Mouse (Mus musculus) limb, embryonic 11.5 days (tissue): ENCODE data around the gene Tmed9. TPM values are rescaled to one million over a fixed set of nuclear protein-coding genes. Genes with fewer than 3 reads are reported as not detected.

Experiments
- ATAC-seq: fragments of 200-750 bp; cut with Nextera tagmentation; 2 replicates; pipeline ENCODE4 v1.8.0; 2017; ENCODE audit warnings: low read depth; ENCODE audit not compliant: insufficient number of reproducible peaks, low FRiP score, low TSS enrichment
- DNase-seq: peaks from one replicate; pipeline ENCODE4 v3.0.0-alpha.2; 2015; ENCODE audit warnings: low spot score
- H3K27ac ChIP-seq: fragments of 300-500 bp; sonication (generic); replicated peaks from 2 replicates; pipeline ENCODE4 v1.5.1; 2014; ENCODE audit warnings: low read depth, mild to moderate bottlenecking, low read length
- H3K27me3 ChIP-seq: fragments of 300-500 bp; sonication (generic); 2 replicates; pipeline ENCODE4 v1.6.1; 2014; ENCODE audit warnings: mild to moderate bottlenecking, low read length, mixed read lengths; ENCODE audit not compliant: control insufficient read depth, insufficient read depth
- H3K36me3 ChIP-seq: fragments of 300-500 bp; sonication (generic); 2 replicates; pipeline ENCODE4 v1.6.1; 2014; ENCODE audit warnings: mild to moderate bottlenecking, low read length, moderate library complexity, mixed read lengths; ENCODE audit not compliant: control insufficient read depth, insufficient read depth
- H3K4me1 ChIP-seq: fragments of 300-500 bp; sonication (generic); 2 replicates; pipeline ENCODE4 v1.6.1; 2014; ENCODE audit warnings: low read length, mixed read lengths; ENCODE audit not compliant: control insufficient read depth, insufficient read depth
- H3K4me2 ChIP-seq: fragments of 300-500 bp; sonication (generic); 2 replicates; pipeline ENCODE4 v1.6.1; 2014; ENCODE audit warnings: low read depth, mild to moderate bottlenecking, moderate library complexity; ENCODE audit not compliant: severe bottlenecking
- H3K4me3 ChIP-seq: fragments of 300-500 bp; sonication (generic); 2 replicates; pipeline ENCODE4 v1.5.1; 2014; ENCODE audit warnings: low read depth, low read length
- H3K9ac ChIP-seq: fragments of 300-500 bp; sonication (generic); 2 replicates; pipeline ENCODE4 v1.6.1; 2014; ENCODE audit warnings: mild to moderate bottlenecking, low read length
- H3K9me3 ChIP-seq: fragments of 300-500 bp; sonication (generic); 2 replicates; pipeline ENCODE4 v1.6.1; 2016; ENCODE audit warnings: low read length; ENCODE audit not compliant: control insufficient read depth
- WGBS: fragments of 180-500 bp; shearing (Covaris S2); extraction: QIAGEN DNeasy Blood & Tissue Kit; methylation state at CpG from one replicate; pipeline ENCODE4 v1.1.7; 2014; 5-methylcytosine and 5-hydroxymethylcytosine counted together
- polyA plus RNA-seq: library from polyadenylated mRNA; unstranded; fragments of >200 nt; fragmentation: Nextera tagmentation; extraction: Ambion mirVana; gene quantifications from 2 replicates; pipeline ENCODE4 v1.2.1, GENCODE M21; 2014

Tmed9 gene
- polyA plus RNA-seq = 54.9 and 60.9 TPM in 2 replicates

GRCm38 (mm10) chr13:55573432-55573831, at the start of gene Tmed9:
Tmed9 (plus strand) TSS chr13:55573732.
- H3K4me1 ChIP-seq = peaks cover 11% of the 10 kb centered on the region
- no peak within 1 kb of the TSS for H3K27ac ChIP-seq
- no peak within 1 kb of the TSS for H3K9ac ChIP-seq
- ATAC-seq = no peak
- H3K27me3 ChIP-seq = no peaks in the 10 kb centered on the region
- no peaks in the 10 kb centered on the region for H3K36me3 ChIP-seq
- no peaks in the 10 kb centered on the region for H3K9me3 ChIP-seq
- H3K4me3 ChIP-seq = no peak within 1 kb of the TSS
- DNase-seq = no peak
- 95% methylated on average over 2 of the region's 2 CpGs for WGBS
- no peak within 1 kb of the TSS for H3K4me2 ChIP-seq

- Histone ChIP-seq H3K4me3 (no peak overlapping the region), H3K36me3 (0 out of 2 replicates have a peak, but pooled peaks cover 1% of the 10 kb centered on the region), H3K4me1 (peaks cover 5% of the 10 kb centered on the region), H3K9ac (no peak overlapping the region), H3K27me3 (no peaks in the 10 kb centered on the region), H3K4me2 (no peak overlapping the region), H3K27ac (no peak overlapping the region), H3K9me3 (no peaks in the 10 kb centered on the region)
- no peak for ATAC-seq
- 93% methylated on average over 23 of the region's 23 CpGs for WGBS
- DNase-seq = no peak
Observed at GRCm38 (mm10) chr13:55523951-55524600, 49.5 kb upstream of the Tmed9 start.

- H3K4me2 ChIP-seq = no peak overlapping the region
- WGBS = 83% methylated on average over 16 of the region's 16 CpGs
- H3K9me3 ChIP-seq = no peaks in the 10 kb centered on the region
- peaks cover 5% of the 10 kb centered on the region for H3K4me1 ChIP-seq
- H3K4me3 ChIP-seq = no peak overlapping the region
- no peaks in the 10 kb centered on the region for H3K27me3 ChIP-seq
- ATAC-seq = no peak
- DNase-seq = no peak
- peaks cover 11% of the 10 kb centered on the region for H3K36me3 ChIP-seq
- no peak overlapping the region for H3K27ac ChIP-seq
- no peak overlapping the region for H3K9ac ChIP-seq
Observed at GRCm38 (mm10) chr13:55525733-55526553, 47.6 kb upstream of the Tmed9 start.

GRCm38 (mm10) chr13:55527212-55527611, 46.3 kb upstream of the Tmed9 start:
- H3K4me1 ChIP-seq = peaks cover 5% of the 10 kb centered on the region
- H3K27me3 ChIP-seq = no peaks in the 10 kb centered on the region
- H3K27ac ChIP-seq = no peak overlapping the region
- no peak overlapping the region for H3K4me2 ChIP-seq
- H3K36me3 ChIP-seq = peaks cover 15% of the 10 kb centered on the region
- no peak overlapping the region for H3K4me3 ChIP-seq
- no peak for DNase-seq
- 89% methylated on average over 16 of the region's 16 CpGs for WGBS
- H3K9me3 ChIP-seq = no peaks in the 10 kb centered on the region
- no peak overlapping the region for H3K9ac ChIP-seq
- ATAC-seq = no peak

GRCm38 (mm10) chr13:55527834-55528772, 45.4 kb upstream of the Tmed9 start:
- no peak overlapping the region for H3K4me3 ChIP-seq
- peaks cover 3% of the 10 kb centered on the region for H3K4me1 ChIP-seq
- H3K9me3 ChIP-seq = no peaks in the 10 kb centered on the region
- DNase-seq (no peak), ATAC-seq (no peak)
- no peak overlapping the region for H3K27ac ChIP-seq
- no peak overlapping the region for H3K9ac ChIP-seq
- peaks cover 19% of the 10 kb centered on the region for H3K36me3 ChIP-seq
- 78% methylated on average over 18 of the region's 18 CpGs for WGBS
- H3K4me2 ChIP-seq = no peak overlapping the region
- no peaks in the 10 kb centered on the region for H3K27me3 ChIP-seq

- Histone ChIP-seq H3K27ac (no peak within 1 kb of the TSS), H3K4me1 (no peaks in the 10 kb centered on the region), H3K27me3 (no peaks in the 10 kb centered on the region), H3K9me3 (no peaks in the 10 kb centered on the region), H3K36me3 (peaks cover 25% of the 10 kb centered on the region), H3K4me2 (no peak within 1 kb of the TSS), H3K9ac (no peak within 1 kb of the TSS), H3K4me3 (no peak within 1 kb of the TSS)
- ATAC-seq = no peak
- DNase-seq = no peak
- 83% methylated on average over 8 of the region's 8 CpGs for WGBS
Observed at GRCm38 (mm10) chr13:55529198-55529915, 44.2 kb upstream of the Tmed9 start, which contains the start of gene Dok3. Dok3 (minus strand) TSS chr13:55529296.

GRCm38 (mm10) chr13:55535191-55535590, 38.3 kb upstream of the Tmed9 start:
- ATAC-seq (no peak), DNase-seq (no peak)
- H3K9me3 ChIP-seq = no peaks in the 10 kb centered on the region
- no peaks in the 10 kb centered on the region for H3K27me3 ChIP-seq
- 95% methylated on average over 15 of the region's 15 CpGs for WGBS
- H3K36me3 ChIP-seq = peaks cover 28% of the 10 kb centered on the region
- H3K4me3 ChIP-seq = peak overlapping the region; percentile 92
- H3K4me2 ChIP-seq = peak overlapping the region; percentile 95
- H3K9ac ChIP-seq = no peak overlapping the region; the same call in 1 of the 2 replicates
- H3K4me1 ChIP-seq = peaks cover 9% of the 10 kb centered on the region; the same call in 1 of the 2 replicates
- no peak overlapping the region for H3K27ac ChIP-seq
